Mouse (Mus musculus) lung, adult 2 months (tissue): ENCODE results near the gene Tcf19.

Experiments
- CTCF ChIP-seq: fragments of 200-500 bp; IDR thresholded peaks from 2 replicates; pipeline ENCODE4 v1.5.1; 2011; ENCODE audit warnings: mild to moderate bottlenecking, low read length, control low read depth; ENCODE audit not compliant: insufficient read depth
- POLR2A ChIP-seq: fragments of 200-500 bp; IDR thresholded peaks from 2 replicates; pipeline ENCODE4 v1.6.1; 2011; ENCODE audit warnings: low read depth, mild to moderate bottlenecking, control low read depth, low read length, borderline replicate concordance; ENCODE audit errors: extremely low read depth

DNA sequence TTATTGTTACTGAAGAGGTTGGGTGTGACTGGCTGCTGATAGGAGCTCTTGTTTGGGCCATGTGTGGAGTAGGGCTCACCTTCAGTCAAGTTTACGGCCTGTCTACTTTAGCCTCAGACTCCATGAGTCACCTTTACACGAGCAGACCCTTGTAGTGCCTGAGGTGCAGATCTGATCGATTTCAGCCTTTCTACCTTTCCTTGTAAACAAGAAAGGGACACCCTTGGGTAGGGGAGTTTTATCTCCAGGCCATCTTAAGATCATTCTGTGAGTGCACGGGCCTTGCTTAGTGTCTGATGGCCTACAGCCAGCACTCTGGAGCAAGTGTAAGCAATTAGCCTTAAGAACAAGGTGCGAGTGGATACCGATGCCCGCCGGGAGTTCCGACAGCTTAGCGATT lies 9.7 kb downstream of the Tcf19 start:
- TF ChIP-seq POLR2A (no peak), CTCF (no peak)
